In genomic region chrX:75895716-75896115, GRCm38 (mm10) we compare ENCODE assay signal across 29 mouse cellular contexts. TPM values are rescaled to one million over a fixed set of nuclear protein-coding genes. Genes with fewer than 3 reads are reported as not detected.
A peak's percentile ranks its signal among the peaks of the same experiment; 100 is the strongest.
DNase-seq lines count a peak whose midpoint lies in the region; ATAC-seq and TF ChIP-seq lines count a peak whose summit lies in the region.
"Had no signal": no experiment of that assay in that cellular context is flagged by ENCODE, and none has a peak within 500 bp of the region (broad histone marks: within the 10 kb centered on the region; RNA-seq: fewer than 3 reads in every experiment).

No protein-coding gene starts in this region.

- no peak for TF ChIP-seq CTCF in liver, adult 2 months (IDR thresholded peaks at IDR 0.05; ENCODE audit: low read depth, low read length)
- no peak for TF ChIP-seq CTCF in liver, postnatal 0 days (IDR thresholded peaks at IDR 0.05; ENCODE audit: low read depth)
- no peak for TF ChIP-seq CTCF in Patski (IDR thresholded peaks at IDR 0.05)

- H3K4me1 ChIP-seq in liver, adult 2 months (ENCODE audit: control insufficient read depth, insufficient read depth, low read length): peaks cover 7% of the 10 kb centered on the region; the same call in 1 of the 2 replicates
- H3K4me1 ChIP-seq in liver, postnatal 0 days (ENCODE audit: insufficient read depth): no peaks in the 10 kb centered on the region
- H3K4me1 ChIP-seq in forebrain, embryonic 14.5 days (ENCODE audit: control insufficient read depth, insufficient read depth, low read length): no peaks in the 10 kb centered on the region
- H3K4me1 ChIP-seq: embryonic facial prominence, embryonic 13.5 days; forebrain, embryonic 10.5 days; hindbrain, embryonic 10.5 days; hindbrain, embryonic 15.5 days; limb, embryonic 13.5 days; liver, embryonic 12.5 days had no signal

- H3K79me2 ChIP-seq in liver, adult 2 months (ENCODE audit: control insufficient read depth, insufficient read depth, low read length): no peaks in the 10 kb centered on the region

- TF ChIP-seq EP300 in liver, postnatal 0 days (IDR thresholded peaks at IDR 0.05; ENCODE audit: low read depth): no peak

- H3K27ac ChIP-seq in liver, adult 2 months (replicated peaks; ENCODE audit: insufficient read depth, low read depth, low read length): no peak overlapping the region; the same call in 1 of the 2 replicates
- H3K27ac ChIP-seq in liver, postnatal 0 days (ENCODE audit: low read depth): no peak overlapping the region
- no peak overlapping the region for H3K27ac ChIP-seq in forebrain, embryonic 14.5 days (ENCODE audit: low read depth, low read length)
- H3K27ac ChIP-seq: embryonic facial prominence, embryonic 13.5 days; forebrain, embryonic 10.5 days; hindbrain, embryonic 10.5 days; hindbrain, embryonic 15.5 days; limb, embryonic 13.5 days; liver, embryonic 12.5 days had no signal

- no peak overlapping the region; the same call in 1 of the 2 replicates for H3K4me3 ChIP-seq in liver, adult 2 months (ENCODE audit: insufficient read depth, low read depth, low read length)
- no peak overlapping the region for H3K4me3 ChIP-seq in liver, postnatal 0 days (ENCODE audit: low read depth, low read length)
- no peak overlapping the region for H3K4me3 ChIP-seq in forebrain, embryonic 14.5 days (ENCODE audit: low read depth, low read length)
- H3K4me3 ChIP-seq: embryonic facial prominence, embryonic 13.5 days; forebrain, embryonic 10.5 days; hindbrain, embryonic 10.5 days; hindbrain, embryonic 15.5 days; limb, embryonic 13.5 days; liver, embryonic 12.5 days had no signal

- WGBS in liver, adult 2 months: 12% methylated on average over 6 of the region's 6 CpGs
- WGBS in liver, postnatal 0 days (ENCODE audit: insufficient replicate concordance): 46% methylated on average over 6 of the region's 6 CpGs
- WGBS in forebrain, embryonic 14.5 days: 59% methylated on average over 6 of the region's 6 CpGs

- peak; percentile 90 for DNase-seq in liver, adult 2 months (ENCODE audit: extremely low read depth, low read depth, low spot score)
- no peak for DNase-seq in liver, postnatal 0 days
- DNase-seq in NIH3T3 (ENCODE audit: low read depth): peak; percentile 36
- DNase-seq in Patski (ENCODE audit: low read depth, low spot score): no peak
- peak; percentile 5 for DNase-seq in kidney, postnatal 14 days
- no peak for DNase-seq in forebrain, embryonic 14.5 days (ENCODE audit: low spot score)
- DNase-seq: adrenal gland, postnatal 25 days; B cell, adult 2 months; cerebellum, adult 11-12 months; cerebellum, adult 9-11 months; embryo, embryonic 11 days; gastrocnemius, postnatal 14 days; heart, postnatal 14 days; lung, embryonic 14.5 days; lung, postnatal 36 days; right cerebral cortex, adult 18-20 months; spleen, adult 18-20 months; thymus, adult 2 months; thymus, postnatal 36 days had no signal

- H3K9ac ChIP-seq in liver, adult 2 months (ENCODE audit: low read depth, low read length): no peak overlapping the region
- no peak overlapping the region for H3K9ac ChIP-seq in liver, postnatal 0 days (replicated peaks)
- no peak overlapping the region for H3K9ac ChIP-seq in forebrain, embryonic 14.5 days (ENCODE audit: low read length)
- H3K9ac ChIP-seq: embryonic facial prominence, embryonic 13.5 days; hindbrain, embryonic 15.5 days; limb, embryonic 13.5 days; liver, embryonic 12.5 days; lung, embryonic 14.5 days had no signal

- ATAC-seq in liver, postnatal 0 days: no peak
- peak; percentile 44 for ATAC-seq in Patski
- ATAC-seq in forebrain, embryonic 14.5 days: no peak
- ATAC-seq: forebrain, embryonic 16.5 days; inflammation-experienced regulatory T-cells, adult 6 months; liver, embryonic 12.5 days; midbrain, embryonic 16.5 days had no signal

- CTCF ChIA-PET in Patski (lab: Charles Lee): no interaction called here

- no peak overlapping the region for H3K4me2 ChIP-seq in liver, postnatal 0 days (ENCODE audit: low read depth, low read length)
- H3K4me2 ChIP-seq in forebrain, embryonic 14.5 days (ENCODE audit: low read length): no peak overlapping the region
- H3K4me2 ChIP-seq: embryonic facial prominence, embryonic 13.5 days; hindbrain, embryonic 15.5 days; limb, embryonic 13.5 days; liver, embryonic 12.5 days; lung, embryonic 14.5 days; midbrain, embryonic 11.5 days had no signal

- POLR2A ChIA-PET in Patski (lab: Charles Lee): interaction anchor here (0.6 kb wide), 1 partner anchor 22 kb away, joined by 3 read pairs; no protein-coding TSS in a partner anchor

- no peaks in the 10 kb centered on the region for H3K27me3 ChIP-seq in liver, adult 2 months (ENCODE audit: control insufficient read depth, insufficient read depth, low read length)
- no peaks in the 10 kb centered on the region for H3K27me3 ChIP-seq in liver, postnatal 0 days (ENCODE audit: insufficient read depth, low read length)
- H3K27me3 ChIP-seq in Patski: peaks cover 22% of the 10 kb centered on the region
- no peaks in the 10 kb centered on the region for H3K27me3 ChIP-seq in forebrain, embryonic 14.5 days (replicated peaks; ENCODE audit: control insufficient read depth, insufficient read depth, low read length)
- H3K27me3 ChIP-seq: embryonic facial prominence, embryonic 13.5 days; hindbrain, embryonic 15.5 days; limb, embryonic 13.5 days; liver, embryonic 12.5 days had no signal

- no peak for TF ChIP-seq POLR2A in liver, adult 2 months (IDR thresholded peaks at IDR 0.05; ENCODE audit: extremely low read depth, insufficient read depth, low read length)

- in situ Hi-C loops in Patski (cut with MboI; ENCODE audit: low pct_unique_long_range_greater_than_20kb): no loop called here

- no peaks in the 10 kb centered on the region for H3K9me3 ChIP-seq in liver, postnatal 0 days (ENCODE audit: low read length)
- H3K9me3 ChIP-seq in forebrain, embryonic 14.5 days (replicated peaks; ENCODE audit: control insufficient read depth, low read length): no peaks in the 10 kb centered on the region
- H3K9me3 ChIP-seq: embryonic facial prominence, embryonic 13.5 days; forebrain, embryonic 10.5 days; hindbrain, embryonic 10.5 days; hindbrain, embryonic 15.5 days; limb, embryonic 13.5 days; liver, embryonic 12.5 days had no signal

- no peaks in the 10 kb centered on the region for H3K36me3 ChIP-seq in liver, adult 2 months (ENCODE audit: control insufficient read depth, insufficient read depth, low read length)
- no peaks in the 10 kb centered on the region for H3K36me3 ChIP-seq in liver, postnatal 0 days (replicated peaks; ENCODE audit: insufficient read depth, low read length)
- H3K36me3 ChIP-seq in forebrain, embryonic 14.5 days (ENCODE audit: control insufficient read depth, insufficient read depth, low read length): no peaks in the 10 kb centered on the region
- H3K36me3 ChIP-seq: embryonic facial prominence, embryonic 13.5 days; forebrain, embryonic 10.5 days; hindbrain, embryonic 10.5 days; hindbrain, embryonic 15.5 days; limb, embryonic 13.5 days; liver, embryonic 12.5 days had no signal

RNA-seq across cellular contexts. Expression of gene Pls3, which starts 20.7 kb away (rescaled TPM):
- total RNA-seq in liver, adult 2 months (2014; rRNA removed): 64.2 and 77.7 TPM in 2 replicates
- polyA plus RNA-seq in liver, adult 2 months (2012; rRNA removed): 10.6 and 15.8 TPM in 2 replicates
- polyA plus RNA-seq in liver, postnatal 0 days (2015; fragmentation: Nextera tagmentation; extraction: Ambion mirVana): 4.1 and 4.4 TPM in 2 replicates
- polyA plus RNA-seq in Patski (2021): 79.8 TPM
- polyA plus RNA-seq in forebrain, embryonic 14.5 days (2014; fragmentation: Nextera tagmentation; extraction: Ambion mirVana): 40.0 and 46.6 TPM in 2 replicates

Comparison
In these comparisons a context has a peak if more than half of its experiments do, and no peak if none do; other contexts are left out.
1. DNase-seq: peak in liver, adult 2 months (single experiment), NIH3T3 (single experiment) and kidney, postnatal 14 days (single experiment); none in liver, postnatal 0 days (single experiment), Patski (single experiment) and forebrain, embryonic 14.5 days (single experiment).